Mouse (Mus musculus): Measurements from ENCODE around the gene Slc26a10.

Gene Slc26a10

DNA sequence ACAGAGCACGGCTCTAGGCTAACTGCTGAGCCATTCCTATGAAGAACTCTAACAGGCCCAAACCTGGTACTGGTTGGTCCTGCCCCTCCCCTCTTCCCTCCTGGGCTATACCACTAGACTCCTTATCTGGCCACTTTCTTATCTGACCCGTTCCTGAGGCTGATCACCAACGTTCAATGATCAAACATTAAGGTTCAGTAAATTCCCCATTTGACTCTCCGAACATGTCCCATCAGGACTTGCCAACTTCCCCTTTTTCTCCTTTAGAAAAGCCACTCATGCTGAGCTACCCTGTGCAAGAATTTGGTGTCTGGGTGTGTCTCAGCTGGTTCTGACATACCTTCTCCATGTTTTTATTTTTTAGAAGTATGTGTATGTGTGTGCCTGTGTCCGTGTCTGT is 53.9 kb downstream of the Slc26a10 start:
- DNase-seq: no peak

DNA sequence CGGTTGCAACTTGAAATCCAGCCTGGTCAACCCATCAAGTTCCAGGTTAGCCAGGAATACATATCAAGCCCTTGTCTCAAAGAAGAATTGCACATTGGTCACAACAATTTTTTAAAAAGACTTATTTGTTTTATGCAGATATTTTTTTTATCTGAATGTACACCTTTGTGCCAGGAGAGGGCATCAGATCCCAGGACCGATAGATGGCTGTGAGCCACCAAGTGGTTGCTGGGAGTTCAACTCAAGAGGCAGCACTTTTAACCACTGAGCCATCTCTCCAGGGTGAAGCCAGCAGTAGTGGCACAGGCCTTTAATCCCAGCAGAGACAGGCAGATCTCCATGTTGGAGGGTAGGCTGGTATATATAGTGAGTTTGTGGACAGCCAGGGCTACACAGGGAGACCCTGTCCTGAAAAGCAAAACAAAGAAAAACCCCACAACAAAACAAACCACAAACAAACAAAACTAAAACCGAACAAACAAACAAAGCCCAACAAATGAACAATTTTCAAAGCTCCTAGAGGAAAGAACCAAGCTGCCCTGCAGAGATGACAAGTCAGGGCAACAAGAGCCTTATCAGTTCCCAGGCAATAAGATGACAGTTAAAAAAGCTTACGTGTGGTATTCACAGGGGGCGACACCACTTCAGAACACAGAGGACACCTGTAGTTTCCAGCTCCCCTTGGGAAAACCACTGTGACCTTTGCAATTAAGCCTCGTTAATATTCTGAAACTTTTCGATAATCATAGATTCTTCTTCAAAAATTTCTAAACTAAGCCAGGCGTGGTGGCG is 55.0 kb downstream of the Slc26a10 start:
- no peak for DNase-seq

DNA sequence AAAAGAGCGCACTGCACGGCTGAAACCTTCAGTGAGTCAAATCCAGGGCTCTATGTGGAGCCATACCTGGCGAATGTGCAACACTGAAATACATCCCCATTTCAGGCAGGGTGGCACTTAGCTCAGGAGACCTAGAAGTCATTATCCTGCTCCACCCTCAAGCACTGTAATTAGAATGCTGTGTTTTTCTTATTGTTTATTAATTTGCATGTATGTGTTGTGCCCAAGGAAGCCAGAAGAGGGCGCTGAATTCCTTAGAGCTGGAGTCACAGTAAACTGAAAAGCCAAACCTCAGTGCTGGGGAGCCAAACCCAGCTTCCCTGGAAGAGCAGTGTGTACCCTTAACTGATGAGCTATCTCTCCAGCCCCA is 57.0 kb downstream of the Slc26a10 start:
- DNase-seq: no peak

DNA sequence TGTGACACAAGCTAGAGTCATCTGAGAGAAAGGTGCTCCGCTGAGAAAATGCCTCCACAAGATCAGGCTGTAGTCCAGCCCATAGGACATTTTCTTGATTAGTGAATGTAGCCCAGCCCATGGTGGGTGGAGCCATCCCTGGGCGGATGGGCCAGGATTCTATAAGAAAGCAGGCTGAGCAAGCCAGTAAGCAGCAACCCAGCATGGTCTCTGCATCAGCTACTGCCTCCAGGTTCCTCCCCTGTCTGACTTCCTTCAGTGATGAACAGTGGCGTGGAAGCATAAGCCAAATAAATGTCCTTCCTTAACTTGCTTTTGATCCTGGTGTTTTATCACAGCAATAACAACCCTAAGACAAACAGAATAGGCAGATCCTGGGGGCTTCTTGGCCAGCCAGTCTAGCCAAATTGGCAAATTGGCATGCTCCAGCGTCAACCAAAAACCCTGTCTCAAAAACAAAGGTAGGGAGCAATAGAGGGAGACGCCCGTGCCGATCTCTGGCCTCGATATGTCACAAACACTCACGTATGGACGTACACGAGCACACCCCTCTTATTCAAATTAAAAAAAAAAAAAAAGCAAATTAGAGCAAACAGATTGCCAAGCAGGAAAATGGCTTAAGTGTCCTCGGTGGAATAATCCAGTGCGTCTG is 57.5 kb downstream of the Slc26a10 start:
- DNase-seq: no peak

DNA sequence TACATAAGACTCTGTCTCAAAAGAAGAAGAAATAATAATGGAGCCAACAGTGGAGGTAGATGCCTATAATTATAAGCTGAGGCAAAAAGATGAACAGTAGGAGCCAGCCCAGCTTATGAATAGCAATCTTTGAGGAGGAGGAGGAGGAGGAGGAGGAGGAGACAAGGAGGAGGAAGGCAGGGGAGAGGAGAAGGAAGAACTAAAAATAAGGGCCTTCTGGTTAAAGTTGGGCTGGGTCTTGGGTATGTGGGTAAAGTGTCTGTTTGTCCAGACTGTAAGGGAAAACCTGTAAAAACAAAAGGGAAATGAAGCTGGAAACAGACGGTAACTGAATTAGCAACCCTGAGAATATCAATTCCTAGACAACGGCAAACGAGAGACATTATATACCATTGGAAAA is 58.4 kb downstream of the Slc26a10 start:
- no peak for DNase-seq
